Mouse (Mus musculus) neural tube, embryonic 11.5 days (tissue): Measurements from ENCODE around the gene 9930022D16Rik. TPM values are rescaled to one million over a fixed set of nuclear protein-coding genes. Genes with fewer than 3 reads are reported as not detected.

Source experiments
- ATAC-seq: fragments of 200-750 bp; cut with Nextera tagmentation; 2 replicates; pipeline ENCODE4 v1.8.0; 2017; ENCODE audit warnings: moderate number of reproducible peaks, mild to moderate bottlenecking, moderate TSS enrichment, moderate library complexity; ENCODE audit not compliant: insufficient read depth, low FRiP score, low TSS enrichment
- DNase-seq: peaks from one replicate; pipeline ENCODE4 v3.0.0-alpha.2; 2015; ENCODE audit warnings: low spot score
- H3K27ac ChIP-seq: fragments of 300-500 bp; sonication (generic); 2 replicates; pipeline ENCODE4 v1.5.1; 2014; ENCODE audit warnings: low read depth, mild to moderate bottlenecking, low read length
- H3K27me3 ChIP-seq: fragments of 300-500 bp; sonication (generic); 2 replicates; pipeline ENCODE4 v1.6.1; 2014; ENCODE audit warnings: mild to moderate bottlenecking, low read length, mixed read lengths; ENCODE audit not compliant: control insufficient read depth, insufficient read depth
- H3K36me3 ChIP-seq: fragments of 300-500 bp; sonication (generic); 2 replicates; pipeline ENCODE4 v1.6.1; 2014; ENCODE audit warnings: mild to moderate bottlenecking, low read length, moderate library complexity, mixed read lengths; ENCODE audit not compliant: control insufficient read depth, insufficient read depth
- H3K4me1 ChIP-seq: fragments of 300-500 bp; sonication (generic); 2 replicates; pipeline ENCODE4 v1.6.1; 2014; ENCODE audit warnings: low read length, mixed read lengths; ENCODE audit not compliant: control insufficient read depth, insufficient read depth
- H3K4me2 ChIP-seq: fragments of 300-500 bp; sonication (generic); 2 replicates; pipeline ENCODE4 v1.6.1; 2014; ENCODE audit warnings: low read depth, mild to moderate bottlenecking, moderate library complexity
- H3K4me3 ChIP-seq: fragments of 300-500 bp; sonication (generic); 2 replicates; pipeline ENCODE4 v1.5.1; 2014; ENCODE audit warnings: low read depth, low read length
- H3K9ac ChIP-seq: fragments of 300-500 bp; sonication (generic); 2 replicates; pipeline ENCODE4 v1.6.1; 2014; ENCODE audit warnings: mild to moderate bottlenecking, low read length
- H3K9me3 ChIP-seq: fragments of 300-500 bp; sonication (generic); 2 replicates; pipeline ENCODE4 v1.6.1; 2016; ENCODE audit warnings: low read length; ENCODE audit not compliant: control insufficient read depth
- whole genome bisulfite sequencing: fragments of 180-500 bp; shearing (Covaris S2); extraction: QIAGEN DNeasy Blood & Tissue Kit; methylation state at CpG from one replicate; pipeline ENCODE4 v1.1.7; 2014; 5-methylcytosine and 5-hydroxymethylcytosine counted together
- polyA plus RNA-seq: library from polyadenylated mRNA; unstranded; fragments of >200 nt; fragmentation: Nextera tagmentation; extraction: Ambion mirVana; gene quantifications from 2 replicates; pipeline ENCODE4 v1.2.1, GENCODE M21; 2014

The 9930022D16Rik gene
- polyA plus RNA-seq, 1 experiment from 2014 or later = not detected

DNA sequence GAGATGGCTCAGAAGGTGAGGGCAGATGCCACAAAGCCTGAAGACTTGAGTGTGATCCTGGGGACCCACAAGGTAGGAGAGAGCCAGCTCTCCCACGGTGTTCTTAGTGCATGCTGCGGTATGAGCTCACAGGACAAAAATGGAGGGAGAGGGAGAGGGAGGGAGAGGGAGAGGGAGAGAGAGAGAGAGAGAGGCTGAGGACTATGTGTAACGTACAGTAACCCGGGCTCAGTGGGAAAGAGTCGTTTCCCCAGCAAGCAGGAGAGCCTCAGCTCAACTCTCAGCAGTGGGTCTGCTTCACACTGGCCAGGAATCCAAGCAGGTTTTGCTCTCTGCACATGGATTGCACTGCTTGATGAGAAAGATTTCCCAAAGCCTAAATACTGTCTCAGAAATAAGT, 25.5 kb downstream of the 9930022D16Rik start:
- no peak for ATAC-seq
- 29% methylated on average over 4 of the region's 5 CpGs for WGBS
- DNase-seq = no peak
- Histone ChIP-seq H3K4me1 (no peaks in the 10 kb centered on the region), H3K9ac (no peak overlapping the region), H3K36me3 (peaks cover 3% of the 10 kb centered on the region), H3K27me3 (peaks cover 6% of the 10 kb centered on the region; the same call in 1 of the 2 replicates), H3K9me3 (no peaks in the 10 kb centered on the region), H3K4me2 (no peak overlapping the region), H3K4me3 (no peak overlapping the region), H3K27ac (no peak overlapping the region)

DNA sequence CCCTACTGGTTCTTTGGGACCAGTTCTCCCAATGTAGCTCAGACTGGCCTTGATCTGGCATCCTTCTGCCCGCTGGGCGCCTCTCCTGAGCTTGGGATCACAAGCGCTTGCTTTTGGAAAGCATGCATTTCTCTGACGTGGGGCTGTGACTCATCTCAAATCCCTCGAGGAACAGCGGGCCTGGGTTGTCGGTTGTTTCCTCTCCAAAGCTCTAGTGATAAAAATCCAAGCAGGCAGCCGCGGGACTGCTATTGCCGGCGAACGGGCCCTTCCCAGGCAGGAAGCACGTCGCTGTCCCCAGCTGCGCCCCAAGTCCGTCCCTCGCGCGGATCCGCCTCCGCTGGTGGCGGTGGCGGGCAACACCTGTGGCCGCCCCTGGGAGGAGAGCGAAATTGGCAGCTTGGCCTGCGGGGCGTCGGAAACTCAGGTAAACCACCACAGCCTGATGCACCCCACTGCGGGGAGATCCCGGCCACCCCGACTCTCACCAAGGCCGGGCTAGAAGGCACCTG, 26.2 kb downstream of the 9930022D16Rik start:
- Histone ChIP-seq H3K27ac (no peak overlapping the region), H3K4me2 (peak overlapping the region; percentile 58), H3K9me3 (no peaks in the 10 kb centered on the region), H3K27me3 (peaks cover 6% of the 10 kb centered on the region; the same call in 1 of the 2 replicates), H3K9ac (peak overlapping the region; percentile 47), H3K4me3 (peak overlapping the region; percentile 34), H3K36me3 (no peaks in the 10 kb centered on the region; the same call in none of the 2 replicates), H3K4me1 (no peaks in the 10 kb centered on the region)
- WGBS = 1% methylated on average over 31 of the region's 32 CpGs
- no peak for ATAC-seq
- DNase-seq = peak; percentile 65

DNA sequence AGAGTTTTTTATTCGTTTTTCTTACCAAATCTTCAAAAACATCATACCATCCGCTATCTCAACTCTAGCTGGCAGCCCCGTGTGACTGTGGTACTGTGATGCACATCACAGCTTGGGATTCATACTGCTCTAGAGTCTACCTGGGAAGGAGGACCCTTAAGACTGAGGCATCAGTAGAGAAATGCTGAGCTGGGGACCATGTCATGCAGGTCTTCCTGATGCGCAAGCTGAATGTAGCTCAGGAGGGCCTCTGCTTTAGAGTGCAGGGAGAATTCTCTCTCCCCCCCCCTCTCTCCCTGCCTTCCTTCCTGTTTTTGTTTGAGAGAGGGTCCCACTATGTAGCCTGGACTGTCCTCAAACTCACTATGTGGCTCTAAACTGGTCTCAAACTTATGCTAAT, 26.9 kb downstream of the 9930022D16Rik start:
- DNase-seq = no peak
- no peak overlapping the region for H3K9ac ChIP-seq
- H3K36me3 ChIP-seq = no peaks in the 10 kb centered on the region; the same call in none of the 2 replicates
- ATAC-seq = no peak
- H3K9me3 ChIP-seq = no peaks in the 10 kb centered on the region
- H3K4me1 ChIP-seq = no peaks in the 10 kb centered on the region
- WGBS = 62% methylated on average over 4 of the region's 4 CpGs
- H3K4me2 ChIP-seq = peak overlapping the region; percentile 58; the same call in 1 of the 2 replicates
- H3K27me3 ChIP-seq = peaks cover 6% of the 10 kb centered on the region; the same call in 1 of the 2 replicates
- no peak overlapping the region for H3K4me3 ChIP-seq
- H3K27ac ChIP-seq = no peak overlapping the region

DNA sequence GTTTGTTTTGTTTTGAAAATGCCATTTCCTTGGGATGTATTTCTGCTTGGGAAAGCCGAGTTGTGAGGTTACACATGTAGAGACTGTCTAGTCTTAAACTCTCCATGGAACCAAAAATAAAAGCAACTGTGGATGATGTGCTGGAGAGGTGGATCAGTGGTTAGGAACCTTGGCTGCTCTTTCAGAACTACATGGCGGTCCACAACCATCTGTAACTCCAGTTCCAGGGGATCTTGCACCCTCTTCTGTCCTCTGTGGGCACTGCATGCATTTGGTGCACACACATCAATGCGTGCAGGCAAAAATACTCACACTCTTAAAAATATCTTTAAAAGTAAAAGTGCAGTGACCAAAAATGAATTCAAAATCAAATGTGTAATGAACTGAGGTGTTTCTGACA, 27.4 kb downstream of the 9930022D16Rik start:
- H3K27me3 ChIP-seq = peaks cover 6% of the 10 kb centered on the region; the same call in 1 of the 2 replicates
- no peak overlapping the region for H3K27ac ChIP-seq
- no peak overlapping the region for H3K4me2 ChIP-seq
- no peak overlapping the region for H3K4me3 ChIP-seq
- DNase-seq = peak; percentile 23
- H3K9ac ChIP-seq = no peak overlapping the region
- no peak for ATAC-seq
- WGBS = 57% methylated on average over 3 of the region's 3 CpGs
- H3K36me3 ChIP-seq = no peaks in the 10 kb centered on the region; the same call in none of the 2 replicates
- H3K4me1 ChIP-seq = no peaks in the 10 kb centered on the region
- H3K9me3 ChIP-seq = no peaks in the 10 kb centered on the region

DNA sequence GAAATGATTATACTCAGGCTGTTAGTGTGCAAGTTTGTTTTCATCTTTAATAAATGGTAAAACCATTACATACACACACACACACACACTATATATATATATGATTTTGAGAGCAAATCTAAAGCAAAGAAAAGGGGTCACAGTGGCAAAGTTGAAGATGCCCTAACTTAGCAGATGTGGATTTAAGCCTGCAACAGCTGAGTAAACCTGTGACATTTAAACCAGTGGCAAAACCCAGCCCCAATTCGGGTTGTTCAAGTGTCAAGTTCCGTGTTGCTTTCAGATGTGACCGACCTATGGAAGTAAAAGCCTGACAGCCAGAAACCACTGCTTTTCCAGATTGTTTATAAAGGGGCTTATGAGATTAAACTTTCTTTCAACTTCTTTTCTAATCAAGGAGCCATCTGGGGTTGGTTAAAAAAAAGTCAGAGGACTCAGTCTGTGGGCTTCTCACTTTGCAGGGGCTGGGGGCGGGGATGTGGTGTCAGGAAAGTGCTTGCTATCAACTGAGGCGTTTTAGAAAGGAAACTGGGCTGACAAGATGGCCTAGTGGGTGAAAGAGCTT, 28.5 kb downstream of the 9930022D16Rik start:
- Histone ChIP-seq H3K9ac (no peak overlapping the region), H3K27me3 (peaks cover 6% of the 10 kb centered on the region; the same call in 1 of the 2 replicates), H3K9me3 (no peaks in the 10 kb centered on the region), H3K4me2 (no peak overlapping the region), H3K4me3 (no peak overlapping the region), H3K36me3 (no peaks in the 10 kb centered on the region; the same call in none of the 2 replicates), H3K4me1 (no peaks in the 10 kb centered on the region), H3K27ac (no peak overlapping the region)
- WGBS = 60% methylated on average over 5 of the region's 5 CpGs
- no peak for ATAC-seq
- no peak for DNase-seq

DNA sequence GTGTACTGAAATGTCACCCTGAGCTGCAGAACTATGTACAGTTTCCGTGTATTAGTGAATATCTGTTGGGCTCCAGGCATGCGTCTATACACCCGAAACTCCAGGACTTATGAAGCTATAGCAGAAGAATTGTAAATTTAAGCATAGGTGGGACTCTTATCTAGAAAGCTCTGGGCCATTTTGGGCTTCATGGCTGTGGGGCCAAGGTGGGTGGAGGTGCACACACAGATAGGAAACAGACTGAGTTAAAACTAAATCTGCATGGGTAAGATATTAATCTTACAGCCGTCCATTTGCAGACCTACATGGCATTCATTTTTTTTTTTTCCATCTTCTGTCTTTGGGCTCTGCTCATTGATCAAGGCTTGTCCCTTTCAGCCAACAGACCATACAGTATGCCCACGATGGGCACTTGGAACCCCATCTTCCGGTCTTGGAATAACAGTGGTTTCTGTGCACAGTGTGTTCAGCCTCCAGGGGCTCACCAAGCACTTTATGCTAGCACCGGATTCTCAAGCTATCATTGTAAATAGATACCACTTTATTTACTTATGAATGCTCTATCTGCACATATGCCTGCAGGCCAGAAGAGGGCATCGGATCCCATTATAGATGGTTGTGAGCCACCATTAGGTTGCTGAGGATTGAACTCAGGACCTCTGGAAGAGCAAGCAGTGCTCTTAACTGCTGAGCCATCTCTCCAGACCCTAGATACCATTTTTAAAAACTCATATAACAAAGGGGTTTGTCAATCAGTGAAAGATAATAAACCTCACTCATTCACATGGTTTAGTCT, 29.9 kb downstream of the 9930022D16Rik start:
- no peak overlapping the region for H3K27ac ChIP-seq

DNA sequence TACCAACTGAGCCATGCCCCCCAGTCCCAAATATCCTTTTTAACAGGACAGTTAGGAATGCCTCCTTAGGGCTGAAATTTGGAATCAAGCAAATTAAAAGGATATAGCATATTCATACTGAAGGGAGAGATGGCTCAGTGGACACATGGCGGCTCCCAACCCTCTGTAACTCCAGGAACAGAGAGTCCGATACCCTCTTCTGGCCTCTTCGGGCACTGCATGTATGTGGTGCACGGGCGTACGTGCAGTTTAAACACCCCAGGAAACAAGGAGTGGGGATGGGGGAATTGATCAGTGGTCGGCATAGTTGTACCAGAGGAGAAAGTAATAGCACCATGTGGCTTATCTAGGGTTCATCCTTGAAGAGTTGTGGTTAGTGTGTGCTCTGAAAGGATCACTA, 30.9 kb downstream of the 9930022D16Rik start:
- H3K36me3 ChIP-seq = no peaks in the 10 kb centered on the region

More for the DNA sequence above, 29.9 kb downstream of the 9930022D16Rik start:
- no peak overlapping the region for H3K4me3 ChIP-seq
- no peak for ATAC-seq
- 93% methylated on average over 8 of the region's 8 CpGs for WGBS
- H3K4me1 ChIP-seq = no peaks in the 10 kb centered on the region
- no peaks in the 10 kb centered on the region for H3K9me3 ChIP-seq
- H3K4me2 ChIP-seq = no peak overlapping the region
- no peak overlapping the region for H3K9ac ChIP-seq
- no peaks in the 10 kb centered on the region for H3K36me3 ChIP-seq
- no peak for DNase-seq
- peaks cover 6% of the 10 kb centered on the region; the same call in 1 of the 2 replicates for H3K27me3 ChIP-seq

DNA sequence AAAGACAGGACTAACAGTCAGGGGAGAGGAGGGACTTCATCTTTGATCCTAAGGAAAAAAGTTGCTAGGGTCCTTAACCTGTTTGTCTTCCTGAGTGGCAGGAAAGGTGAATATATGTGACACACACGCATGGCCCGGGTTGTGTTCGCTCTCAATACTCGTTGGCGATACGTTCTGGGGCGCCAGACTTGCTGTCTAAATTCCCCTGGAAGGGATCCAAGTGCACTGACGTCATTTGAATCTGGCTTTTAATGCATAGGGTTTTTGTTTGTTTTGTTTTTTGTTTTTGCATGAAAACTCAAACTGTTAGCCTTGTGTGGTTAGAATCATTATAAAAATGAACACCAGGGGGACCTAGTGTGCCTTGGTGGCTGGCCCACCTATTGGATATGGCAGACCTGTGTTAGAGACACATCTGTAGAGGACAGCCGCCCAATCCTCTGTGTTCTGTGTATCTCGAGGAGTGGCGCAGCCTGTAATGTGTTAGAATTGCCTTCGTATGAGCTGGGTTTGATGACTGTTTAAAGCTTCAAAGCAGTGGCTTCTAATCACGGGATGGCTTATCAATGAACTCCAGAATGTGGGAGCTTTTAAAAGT, 31.8 kb downstream of the 9930022D16Rik start:
- 64% methylated on average over 13 of the region's 13 CpGs for WGBS
- ATAC-seq = peak; percentile 76; the same call in 1 of the 2 replicates
- H3K9me3 ChIP-seq = no peaks in the 10 kb centered on the region
- no peak overlapping the region for H3K27ac ChIP-seq
- peaks cover 5% of the 10 kb centered on the region; the same call in 1 of the 2 replicates for H3K27me3 ChIP-seq
- no peak overlapping the region for H3K4me3 ChIP-seq
- no peaks in the 10 kb centered on the region for H3K36me3 ChIP-seq
- H3K4me1 ChIP-seq = no peaks in the 10 kb centered on the region
- peak; percentile 48 for DNase-seq
- H3K4me2 ChIP-seq = no peak overlapping the region
- no peak overlapping the region for H3K9ac ChIP-seq

More for the DNA sequence above, 30.9 kb downstream of the 9930022D16Rik start:
- H3K9ac ChIP-seq = no peak overlapping the region
- ATAC-seq = no peak
- WGBS = 52% methylated on average over 7 of the region's 7 CpGs
- no peaks in the 10 kb centered on the region for H3K4me1 ChIP-seq
- peaks cover 6% of the 10 kb centered on the region; the same call in 1 of the 2 replicates for H3K27me3 ChIP-seq
- no peak overlapping the region for H3K27ac ChIP-seq
- no peaks in the 10 kb centered on the region for H3K9me3 ChIP-seq
- no peak overlapping the region for H3K4me3 ChIP-seq
- DNase-seq = peak; percentile 60
- H3K4me2 ChIP-seq = no peak overlapping the region
